Mouse (Mus musculus) MEL (cell line): Measurements from ENCODE around the gene Rac2. TPM values are rescaled to one million over a fixed set of nuclear protein-coding genes. Genes with fewer than 3 reads are reported as not detected.

Experiments used
- DNase-seq: peaks from one replicate; pipeline ENCODE4 v3.0.0; 2011; ENCODE audit warnings: low read depth, low spot score
- H3K27ac ChIP-seq: 2 replicates; pipeline ENCODE4 v1.5.1; 2012; ENCODE audit warnings: low read depth, mild to moderate bottlenecking, control low read depth, low read length, moderate library complexity; ENCODE audit not compliant: control insufficient read depth
- H3K27me3 ChIP-seq, 2 experiments: fragments of 150-350 bp in 1 of 2; sonication (generic) in 1 of 2; 2 replicates each; pipeline ENCODE4 v1.6.1; 2012; ENCODE audit warnings: low read length in 2 of 2, mild to moderate bottlenecking in 2 of 2, improper control_type of control experiment in 1 of 2, moderate library complexity in 1 of 2; ENCODE audit not compliant: insufficient read depth in 2 of 2, control insufficient read depth in 1 of 2
- H3K36me3 ChIP-seq, 2 experiments: 2 replicates each; pipeline ENCODE4 v1.6.1; 2012 to 2014; ENCODE audit warnings: low read length in 2 of 2, improper control_type of control experiment in 1 of 2, inconsistent platforms in 1 of 2, mild to moderate bottlenecking in 1 of 2; ENCODE audit not compliant: insufficient read depth in 2 of 2, control insufficient read depth in 1 of 2
- H3K4me1 ChIP-seq, 2 experiments: fragments of 150-350 bp in 1 of 2; sonication (generic) in 1 of 2; 2 replicates each; pipeline ENCODE4 v1.6.1; 2012; ENCODE audit warnings: low read length in 2 of 2, improper control_type of control experiment in 1 of 2, mild to moderate bottlenecking in 1 of 2; ENCODE audit not compliant: insufficient read depth in 2 of 2, control insufficient read depth in 1 of 2
- H3K4me3 ChIP-seq, 2 experiments: fragments of 150-350 bp in 1 of 2; sonication (generic) in 1 of 2; 2 replicates each; pipeline ENCODE4 v1.5.1; 2012; ENCODE audit warnings: low read depth in 2 of 2, low read length in 2 of 2, mild to moderate bottlenecking in 2 of 2, moderate library complexity in 2 of 2, control low read depth in 1 of 2, improper control_type of control experiment in 1 of 2; ENCODE audit not compliant: control insufficient read depth in 1 of 2, insufficient read depth in 1 of 2
- H3K79me2 ChIP-seq: 2 replicates; pipeline ENCODE4 v1.6.1; 2012; ENCODE audit warnings: mild to moderate bottlenecking, low read length, moderate library complexity; ENCODE audit not compliant: control insufficient read depth, poor library complexity, insufficient read depth
- H3K9ac ChIP-seq: 2 replicates; pipeline ENCODE4 v1.6.1; 2012; ENCODE audit warnings: low read depth, mild to moderate bottlenecking, control low read depth, low read length, moderate library complexity; ENCODE audit not compliant: control insufficient read depth, poor library complexity, severe bottlenecking
- H3K9me3 ChIP-seq: fragments of 150-350 bp; sonication (generic); replicated peaks from 2 replicates; pipeline ENCODE4 v1.6.1; 2012; ENCODE audit warnings: mild to moderate bottlenecking, low read length, improper control_type of control experiment, moderate library complexity; ENCODE audit not compliant: insufficient read depth
- CHD2 ChIP-seq: IDR thresholded peaks from 2 replicates; pipeline ENCODE4 v1.6.1; 2011; ENCODE audit warnings: low read length, improper control_type of control experiment
- EP300 ChIP-seq, 2 experiments: IDR thresholded peaks; 2 replicates each; pipeline ENCODE4 v1.6.1; 2011; ENCODE audit warnings: improper control_type of control experiment in 2 of 2, low read length in 2 of 2, low read depth in 1 of 2, mild to moderate bottlenecking in 1 of 2
- JUND ChIP-seq: IDR thresholded peaks from 2 replicates; pipeline ENCODE4 v1.6.1; 2011; ENCODE audit warnings: low read depth, mild to moderate bottlenecking, improper control_type of control experiment, low read length
- MAFK ChIP-seq: IDR thresholded peaks from 2 replicates; pipeline ENCODE4 v1.6.1; 2011; ENCODE audit warnings: low read depth, mild to moderate bottlenecking, low read length, improper control_type of control experiment, borderline replicate concordance
- MAX ChIP-seq: IDR thresholded peaks from 2 replicates; pipeline ENCODE4 v1.6.1; 2011; ENCODE audit warnings: low read length, improper control_type of control experiment
- MYB ChIP-seq: IDR thresholded peaks from 2 replicates; pipeline ENCODE4 v1.6.1; 2011; ENCODE audit warnings: mild to moderate bottlenecking, low read depth, low read length, improper control_type of control experiment
- MYC ChIP-seq: IDR thresholded peaks from 2 replicates; pipeline ENCODE4 v1.6.1; 2011; ENCODE audit warnings: low read depth, mild to moderate bottlenecking, low read length, improper control_type of control experiment, moderate library complexity
- NELFE ChIP-seq: IDR thresholded peaks from 2 replicates; pipeline ENCODE4 v1.6.1; 2011; ENCODE audit warnings: low read depth, low read length, improper control_type of control experiment
- POLR2AphosphoS2 ChIP-seq: IDR thresholded peaks from 2 replicates; pipeline ENCODE4 v1.6.1; 2011; ENCODE audit warnings: low read length, improper control_type of control experiment
- RAD21 ChIP-seq: IDR thresholded peaks from 2 replicates; pipeline ENCODE4 v1.6.1; 2011; ENCODE audit warnings: mild to moderate bottlenecking, low read depth, low read length, improper control_type of control experiment
- RCOR1 ChIP-seq: IDR thresholded peaks from 2 replicates; pipeline ENCODE4 v1.6.1; 2012; ENCODE audit warnings: low read depth, mild to moderate bottlenecking, inconsistent platforms, low read length, improper control_type of control experiment
- SMC3 ChIP-seq: IDR thresholded peaks from 2 replicates; pipeline ENCODE4 v1.6.1; 2011; ENCODE audit warnings: low read depth, low read length, improper control_type of control experiment
- TAL1 ChIP-seq: IDR thresholded peaks from 2 replicates; pipeline ENCODE4 v1.6.1; 2012; ENCODE audit warnings: mild to moderate bottlenecking, inconsistent platforms, low read length, moderate library complexity, mixed read lengths
- TCF12 ChIP-seq: IDR thresholded peaks from 2 replicates; pipeline ENCODE4 v1.6.1; 2014; ENCODE audit warnings: low read depth, mild to moderate bottlenecking, inconsistent platforms, low read length, improper control_type of control experiment, moderate library complexity
- UBTF ChIP-seq: IDR thresholded peaks from 2 replicates; pipeline ENCODE4 v1.6.1; 2012; ENCODE audit warnings: low read depth, mild to moderate bottlenecking, inconsistent platforms, low read length, improper control_type of control experiment, moderate library complexity, borderline replicate concordance; ENCODE audit not compliant: insufficient read depth
- USF1 ChIP-seq: IDR thresholded peaks from 2 replicates; pipeline ENCODE4 v1.6.1; 2014; ENCODE audit warnings: low read depth, mild to moderate bottlenecking, inconsistent platforms, low read length, improper control_type of control experiment, moderate library complexity
- polyA plus RNA-seq, 2 experiments: library from polyadenylated mRNA; stranded (reverse) in 1 of 2; unstranded in 1 of 2; fragments of >175 nt in 1 of 2; fragments of >200 nt in 1 of 2; gene quantifications; 2 replicates each; pipeline versions ENCODE4 v1.2.1 to v1.2.4; 2012; ENCODE audit warnings: low replicate concordance in 2 of 2, low read depth in 1 of 2; ENCODE audit not compliant: insufficient read length in 2 of 2, insufficient read depth in 1 of 2, missing spikeins in 1 of 2
- total RNA-seq: library from RNA; depleted of rRNA; stranded (reverse); fragments of 300-350 nt; gene quantifications from 2 replicates; pipeline ENCODE4 v1.2.3, GENCODE M21; 2012

The Rac2 gene
- total and polyA plus RNA-seq, 3 experiments = 257 to 881 (median 772) TPM

GRCm38 (mm10) chr15:78542098-78542766 is 30.4 kb downstream of the Rac2 start:
- DNase-seq = no peak
- no peaks in the 10 kb centered on the region for H3K4me1 ChIP-seq
- no peaks in the 10 kb centered on the region for H3K36me3 ChIP-seq
- no peak overlapping the region for H3K9ac ChIP-seq
- no peak overlapping the region for H3K27ac ChIP-seq
- H3K4me3 ChIP-seq = no peak overlapping the region
- no peaks in the 10 kb centered on the region for H3K9me3 ChIP-seq
- peaks cover 0 to 3% of the 10 kb centered on the region in 2 experiments; a peak in 3 of 4 replicates for H3K27me3 ChIP-seq
- TF ChIP-seq RAD21 (no peak), SMC3 (no peak), EP300 (IDR thresholded peaks at IDR 0.05; ENCODE audit: low read depth in 1 of 2, low read length in 2 of 2) (no peak), MYB (no peak), POLR2AphosphoS2 (no peak), RCOR1 (no peak), USF1 (no peak), MAX (no peak), UBTF (no peak), NELFE (no peak), MYC (no peak), TAL1 (no peak), MAFK (no peak), TCF12 (no peak), CHD2 (no peak)
- no peaks in the 10 kb centered on the region for H3K79me2 ChIP-seq

GRCm38 (mm10) chr15:78541606-78542005 is 31.0 kb downstream of the Rac2 start:
- peaks cover 0 to 3% of the 10 kb centered on the region in 2 experiments; a peak in 3 of 4 replicates for H3K27me3 ChIP-seq
- H3K4me1 ChIP-seq = no peaks in the 10 kb centered on the region
- H3K9me3 ChIP-seq = no peaks in the 10 kb centered on the region
- no peaks in the 10 kb centered on the region for H3K79me2 ChIP-seq
- H3K36me3 ChIP-seq = no peaks in the 10 kb centered on the region
- no peak overlapping the region for H3K27ac ChIP-seq
- DNase-seq = no peak
- no peak for TF ChIP-seq JUND
- no peak overlapping the region for H3K4me3 ChIP-seq
- H3K9ac ChIP-seq = no peak overlapping the region
